Mouse (Mus musculus) myocyte (in vitro differentiated cells): ENCODE data around the gene Slc5a10. TPM values are rescaled to one million over a fixed set of nuclear protein-coding genes. Genes with fewer than 3 reads are reported as not detected.
"Not testable (repeated sequence)": the region's sequence is repeated elsewhere in the genome, so short reads cannot be mapped to it uniquely, and the experiment has no call there.

Source experiments
- H3K27me3 ChIP-seq: one replicate; pipeline ENCODE4 v1.6.1; 2011; ENCODE audit not compliant: control insufficient read depth, insufficient read depth, insufficient read length
- H3K36me3 ChIP-seq: one replicate; pipeline ENCODE4 v1.6.1; 2011; ENCODE audit not compliant: control insufficient read depth, insufficient read depth
- H3K4me2 ChIP-seq: one replicate; pipeline ENCODE4 v1.6.1; 2011; ENCODE audit warnings: low read depth, control low read depth
- H3K4me3 ChIP-seq: one replicate; pipeline ENCODE4 v1.5.1; 2011; ENCODE audit warnings: mild to moderate bottlenecking, control low read depth, moderate library complexity
- H3K79me2 ChIP-seq: one replicate; pipeline ENCODE4 v1.6.1; 2011; ENCODE audit not compliant: control insufficient read depth, insufficient read depth
- H3ac ChIP-seq: one replicate; pipeline ENCODE4 v1.6.1; 2011; ENCODE audit not compliant: control insufficient read depth, insufficient read length
- CEBPB ChIP-seq: IDR thresholded peaks from 2 replicates; pipeline ENCODE4 v1.6.1; 2011; ENCODE audit warnings: mild to moderate bottlenecking, moderate library complexity; ENCODE audit not compliant: poor library complexity, insufficient read depth, severe bottlenecking
- E2F4 ChIP-seq: IDR thresholded peaks from one replicate; pipeline ENCODE4 v1.6.1; 2011; ENCODE audit warnings: mild to moderate bottlenecking, control low read depth, moderate library complexity; ENCODE audit not compliant: insufficient read depth
- MAX ChIP-seq: IDR thresholded peaks from one replicate; pipeline ENCODE4 v1.6.1; 2011; ENCODE audit warnings: low read depth, mild to moderate bottlenecking, control low read depth
- MYOD1 ChIP-seq, 3 experiments: IDR thresholded peaks; one replicate each; pipeline ENCODE4 v1.6.1; 2011; ENCODE audit warnings: control low read depth in 2 of 3, low read depth in 2 of 3, mild to moderate bottlenecking in 2 of 3, moderate library complexity in 1 of 3; ENCODE audit not compliant: insufficient read length in 2 of 3, control insufficient read depth in 1 of 3
- MYOG ChIP-seq, 3 experiments: IDR thresholded peaks; one replicate each; pipeline ENCODE4 v1.6.1; 2011; ENCODE audit warnings: control low read depth in 2 of 3, low read depth in 2 of 3, mild to moderate bottlenecking in 2 of 3; ENCODE audit not compliant: insufficient read length in 2 of 3, control insufficient read depth in 1 of 3, insufficient read depth in 1 of 3
- POLR2A ChIP-seq: IDR thresholded peaks from one replicate; pipeline ENCODE4 v1.6.1; 2011; ENCODE audit warnings: low read depth, mild to moderate bottlenecking, control low read depth, moderate library complexity; ENCODE audit not compliant: insufficient read length
- POLR2AphosphoS2 ChIP-seq: IDR thresholded peaks from one replicate; pipeline ENCODE4 v1.6.1; 2011; ENCODE audit warnings: low read depth, control low read depth; ENCODE audit not compliant: insufficient read length
- REST ChIP-seq: IDR thresholded peaks from one replicate; pipeline ENCODE4 v1.6.1; 2011; ENCODE audit warnings: mild to moderate bottlenecking, control low read depth, moderate library complexity; ENCODE audit not compliant: insufficient read depth, insufficient read length
- SRF ChIP-seq: IDR thresholded peaks from one replicate; pipeline ENCODE4 v1.6.1; 2011; ENCODE audit warnings: low read depth; ENCODE audit not compliant: control insufficient read depth, insufficient read length
- TCF12 ChIP-seq: IDR thresholded peaks from one replicate; pipeline ENCODE4 v1.6.1; 2011; ENCODE audit warnings: mild to moderate bottlenecking, control low read depth; ENCODE audit not compliant: poor library complexity, insufficient read depth, severe bottlenecking
- TCF3 ChIP-seq: IDR thresholded peaks from one replicate; pipeline ENCODE4 v1.6.1; 2011; ENCODE audit warnings: low read depth, control low read depth; ENCODE audit not compliant: insufficient read length
- USF1 ChIP-seq: IDR thresholded peaks from one replicate; pipeline ENCODE4 v1.6.1; 2011; ENCODE audit warnings: low read depth, mild to moderate bottlenecking, control low read depth, moderate library complexity
- polyA plus RNA-seq: library from polyadenylated mRNA; unstranded; fragments of >200 nt; fragmentation: generic; extraction: Trizol; gene quantifications from one replicate; pipeline ENCODE4 v1.2.1, GENCODE M21; 2012; ENCODE audit warnings: missing spikeins

Gene Slc5a10
- polyA plus RNA-seq, 1 experiment: 0.05 TPM

GRCm38 (mm10) chr11:61645357-61645857, 75.2 kb downstream of the Slc5a10 start:
- Histone ChIP-seq H3ac (no peak overlapping the region), H3K27me3 (no peaks in the 10 kb centered on the region), H3K4me2 (peak overlapping the region; percentile 53), H3K4me3 (no peak overlapping the region), H3K36me3 (no peaks in the 10 kb centered on the region), H3K79me2 (no peaks in the 10 kb centered on the region)
- TF ChIP-seq CEBPB (no peak), MYOG (IDR thresholded peaks at IDR 0.05; ENCODE audit: control insufficient read depth in 1 of 3, insufficient read depth in 1 of 3, insufficient read length in 2 of 3, low read depth in 2 of 3) (no peak), POLR2A (no peak)

- Histone ChIP-seq H3K79me2 (no peaks in the 10 kb centered on the region), H3K27me3 (no peaks in the 10 kb centered on the region), H3ac (no peak overlapping the region), H3K4me2 (peak overlapping the region; percentile 53), H3K36me3 (no peaks in the 10 kb centered on the region), H3K4me3 (no peak overlapping the region)
- TF ChIP-seq E2F4 (no peak), USF1 (peak; percentile 67), POLR2AphosphoS2 (no peak), CEBPB (no peak), MYOG (IDR thresholded peaks at IDR 0.05; ENCODE audit: control insufficient read depth in 1 of 3, insufficient read depth in 1 of 3, insufficient read length in 2 of 3, low read depth in 2 of 3) (peak in 1 of 3 experiments; percentile 34), MYOD1 (IDR thresholded peaks at IDR 0.05; ENCODE audit: control insufficient read depth in 1 of 3, insufficient read length in 2 of 3, low read depth in 2 of 3) (peak in 2 of 3 experiments; percentile 50 to 61), SRF (no peak), POLR2A (no peak), TCF3 (no peak), TCF12 (peak; percentile 14), REST (no peak), MAX (no peak)
These were observed 75.9 kb downstream of the Slc5a10 start for GRCm38 (mm10) chr11:61644576-61645326.

GRCm38 (mm10) chr11:61643184-61643961, 77.3 kb downstream of the Slc5a10 start:
- H3K36me3 ChIP-seq: no peaks in the 10 kb centered on the region
- H3K4me3 ChIP-seq: no peak overlapping the region
- no peaks in the 10 kb centered on the region for H3K79me2 ChIP-seq
- TF ChIP-seq MYOD1 (IDR thresholded peaks at IDR 0.05; ENCODE audit: control insufficient read depth in 1 of 3, insufficient read length in 2 of 3, low read depth in 2 of 3) (no peak), TCF12 (no peak), REST (no peak)
- no peak overlapping the region for H3K4me2 ChIP-seq
- H3K27me3 ChIP-seq: no peaks in the 10 kb centered on the region
- no peak overlapping the region for H3ac ChIP-seq

DNA sequence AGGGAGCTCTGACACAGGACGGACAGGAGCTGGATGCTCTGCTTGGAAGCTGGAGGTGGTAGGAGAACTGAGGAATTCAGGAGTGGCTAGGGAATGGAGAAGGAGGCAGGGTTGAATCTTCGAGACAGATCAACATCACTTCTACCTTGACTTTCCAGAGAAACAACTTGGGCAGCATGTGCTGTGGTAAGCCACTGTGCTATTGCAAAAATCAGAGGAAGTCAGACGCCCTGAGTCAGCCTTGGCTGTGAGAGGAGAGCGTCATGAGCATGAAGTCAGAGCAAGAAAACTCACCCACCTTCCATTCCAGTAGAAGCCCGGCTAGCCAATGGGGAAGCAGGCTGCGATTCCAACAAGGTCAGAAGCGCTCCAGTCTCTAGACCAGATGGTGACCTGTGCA, 78.5 kb downstream of the Slc5a10 start:
- TF ChIP-seq CEBPB (no peak), REST (no peak), MYOG (IDR thresholded peaks at IDR 0.05; ENCODE audit: control insufficient read depth in 1 of 3, insufficient read depth in 1 of 3, insufficient read length in 2 of 3, low read depth in 2 of 3) (no peak), MAX (no peak), SRF (no peak), USF1 (no peak), E2F4 (no peak)
- H3K4me3 ChIP-seq: no peak overlapping the region
- no peak overlapping the region for H3K4me2 ChIP-seq
- H3K27me3 ChIP-seq: no peaks in the 10 kb centered on the region
- H3K79me2 ChIP-seq: no peaks in the 10 kb centered on the region
- no peak overlapping the region for H3ac ChIP-seq
- no peaks in the 10 kb centered on the region for H3K36me3 ChIP-seq

DNA sequence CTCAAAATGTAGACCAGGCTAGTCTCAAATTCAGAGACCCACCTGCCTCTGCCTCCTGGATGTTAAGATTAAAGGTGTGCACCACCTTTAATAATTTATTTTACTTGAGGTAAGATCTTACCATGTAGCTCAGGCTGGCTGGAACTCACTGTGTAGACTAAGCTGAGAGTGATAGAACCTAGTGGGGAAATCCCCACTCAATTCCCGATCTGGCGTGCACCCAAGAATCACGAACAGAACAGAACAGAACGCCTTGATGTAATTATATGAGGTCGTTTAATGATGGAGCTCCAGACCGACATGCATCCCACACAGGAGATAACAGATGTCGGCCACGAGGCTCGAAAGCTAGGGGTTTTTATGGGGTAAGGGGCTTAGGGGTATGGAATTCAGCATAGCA, 80.0 kb downstream of the Slc5a10 start:
- not testable (repeated sequence) for H3K4me3 ChIP-seq, H3K27me3 ChIP-seq, H3K79me2 ChIP-seq, H3K4me2 ChIP-seq, H3K36me3 ChIP-seq, H3ac ChIP-seq
